Mouse (Mus musculus) spleen, adult 2 months (tissue): ENCODE data around the gene Tspan3. TPM values are rescaled to one million over a fixed set of nuclear protein-coding genes. Genes with fewer than 3 reads are reported as not detected.

Experiments used
- DNase-seq, 2 experiments: peaks; one replicate each; pipeline versions ENCODE4 v3.0.0 to v3.0.0-alpha.2; 2012 to 2021; ENCODE audit warnings: low spot score in 2 of 2, low read depth in 1 of 2
- H3K27ac ChIP-seq: fragments of 200-500 bp; 2 replicates; pipeline ENCODE4 v1.5.1; 2012; ENCODE audit warnings: low read length, inconsistent platforms; ENCODE audit not compliant: insufficient read depth
- H3K27me3 ChIP-seq: fragments of 200-500 bp; 2 replicates; pipeline ENCODE4 v1.6.1; 2012; ENCODE audit warnings: mild to moderate bottlenecking, moderate library complexity, low read length, inconsistent platforms; ENCODE audit not compliant: control insufficient read depth, insufficient read depth
- H3K36me3 ChIP-seq: fragments of 200-500 bp; 2 replicates; pipeline ENCODE4 v1.6.1; 2012; ENCODE audit warnings: mild to moderate bottlenecking, low read length, inconsistent platforms; ENCODE audit not compliant: control insufficient read depth, insufficient read depth
- H3K4me1 ChIP-seq: fragments of 200-500 bp; 2 replicates; pipeline ENCODE4 v1.6.1; 2011; ENCODE audit warnings: inconsistent platforms; ENCODE audit not compliant: control insufficient read depth, insufficient read depth, insufficient read length
- H3K4me3 ChIP-seq: fragments of 200-500 bp; 2 replicates; pipeline ENCODE4 v1.5.1; 2011; ENCODE audit warnings: mild to moderate bottlenecking, inconsistent platforms; ENCODE audit not compliant: insufficient read depth, insufficient read length; ENCODE audit errors: extremely low read depth
- CTCF ChIP-seq: fragments of 200-500 bp; IDR thresholded peaks from 2 replicates; pipeline ENCODE4 v1.5.1; 2011; ENCODE audit warnings: mild to moderate bottlenecking, inconsistent platforms; ENCODE audit not compliant: insufficient read depth, insufficient read length, insufficient replicate concordance; ENCODE audit errors: extremely low read depth
- POLR2A ChIP-seq: fragments of 200-500 bp; IDR thresholded peaks from 2 replicates; pipeline ENCODE4 v1.6.1; 2011; ENCODE audit warnings: low read depth, low read length, inconsistent platforms
- WGBS: fragments of 180-500 bp; shearing (Covaris S2); methylation state at CpG from one replicate; pipeline ENCODE4 v1.1.7; 2018; 5-methylcytosine and 5-hydroxymethylcytosine counted together
- polyA plus RNA-seq: library from polyadenylated mRNA; depleted of rRNA; stranded (reverse); fragments of >200 nt; gene quantifications from 2 replicates; pipeline ENCODE4 v1.2.3, GENCODE M21; 2012

Gene Tspan3
- polyA plus RNA-seq, 1 experiment: 55.6 TPM

- WGBS: 70% methylated on average over 9 of the region's 9 CpGs
Measured at GRCm38 (mm10) chr9:56141776-56142175, 23.5 kb downstream of the Tspan3 start.

GRCm38 (mm10) chr9:56135590-56136197 lies 29.6 kb downstream of the Tspan3 start:
- Histone ChIP-seq H3K4me3 (no peak overlapping the region), H3K27me3 (no peaks in the 10 kb centered on the region), H3K36me3 (no peaks in the 10 kb centered on the region), H3K4me1 (no peaks in the 10 kb centered on the region), H3K27ac (no peak overlapping the region)
- DNase-seq: no peak
- TF ChIP-seq POLR2A (no peak), CTCF (no peak)
- WGBS: 89% methylated on average over 4 of the region's 4 CpGs

More at GRCm38 (mm10) chr9:56141776-56142175, 23.5 kb downstream of the Tspan3 start:
- H3K27me3 ChIP-seq: no peaks in the 10 kb centered on the region
- DNase-seq: no peak
- H3K4me3 ChIP-seq: no peak overlapping the region
- H3K27ac ChIP-seq: no peak overlapping the region
- H3K4me1 ChIP-seq: no peaks in the 10 kb centered on the region
- H3K36me3 ChIP-seq: no peaks in the 10 kb centered on the region
- TF ChIP-seq POLR2A: no peak
- TF ChIP-seq CTCF: no peak

- Histone ChIP-seq H3K27ac (no peak overlapping the region), H3K4me3 (no peak overlapping the region), H3K27me3 (no peaks in the 10 kb centered on the region), H3K36me3 (no peaks in the 10 kb centered on the region), H3K4me1 (no peaks in the 10 kb centered on the region)
- DNase-seq: no peak
- TF ChIP-seq POLR2A (no peak), CTCF (no peak)
- WGBS: 95% methylated on average over 4 of the region's 4 CpGs
Measured at GRCm38 (mm10) chr9:56134614-56135013, 30.7 kb downstream of the Tspan3 start.

GRCm38 (mm10) chr9:56133970-56134369 lies 31.3 kb downstream of the Tspan3 start:
- H3K4me1 ChIP-seq: no peaks in the 10 kb centered on the region
- H3K36me3 ChIP-seq: peaks cover under 1% of the 10 kb centered on the region; the same call in 1 of the 2 replicates
- no peak for TF ChIP-seq CTCF
- TF ChIP-seq POLR2A: no peak
- H3K4me3 ChIP-seq: no peak overlapping the region
- H3K27ac ChIP-seq: no peak overlapping the region
- 83% methylated on average over 5 of the region's 5 CpGs for WGBS
- DNase-seq: no peak
- no peaks in the 10 kb centered on the region for H3K27me3 ChIP-seq

- no peak for DNase-seq
- no peaks in the 10 kb centered on the region for H3K27me3 ChIP-seq
- TF ChIP-seq POLR2A: no peak
- TF ChIP-seq CTCF: no peak
- H3K36me3 ChIP-seq: peaks cover 11% of the 10 kb centered on the region
- WGBS: 91% methylated on average over 10 of the region's 10 CpGs
- H3K4me1 ChIP-seq: no peaks in the 10 kb centered on the region
- no peak overlapping the region for H3K4me3 ChIP-seq
- H3K27ac ChIP-seq: no peak overlapping the region
Measured at GRCm38 (mm10) chr9:56131813-56132525, 33.3 kb downstream of the Tspan3 start.

GRCm38 (mm10) chr9:56130536-56130935 lies 34.7 kb downstream of the Tspan3 start:
- Histone ChIP-seq H3K27ac (no peak overlapping the region), H3K27me3 (no peaks in the 10 kb centered on the region), H3K36me3 (peaks cover 18% of the 10 kb centered on the region), H3K4me3 (no peak overlapping the region), H3K4me1 (no peaks in the 10 kb centered on the region)
- DNase-seq: no peak
- 69% methylated on average over 4 of the region's 4 CpGs for WGBS
- no peak for TF ChIP-seq CTCF
- no peak for TF ChIP-seq POLR2A

GRCm38 (mm10) chr9:56129951-56130350 lies 35.3 kb downstream of the Tspan3 start:
- H3K27ac ChIP-seq: no peak overlapping the region
- H3K27me3 ChIP-seq: no peaks in the 10 kb centered on the region
- peaks cover 18% of the 10 kb centered on the region for H3K36me3 ChIP-seq
- WGBS: 95% methylated on average over 3 of the region's 3 CpGs
- TF ChIP-seq CTCF (no peak), POLR2A (no peak)
- no peak overlapping the region for H3K4me3 ChIP-seq
- DNase-seq: no peak
- H3K4me1 ChIP-seq: no peaks in the 10 kb centered on the region
